ENCODE assay signal across 11 mouse cellular contexts in the genomic region with DNA sequence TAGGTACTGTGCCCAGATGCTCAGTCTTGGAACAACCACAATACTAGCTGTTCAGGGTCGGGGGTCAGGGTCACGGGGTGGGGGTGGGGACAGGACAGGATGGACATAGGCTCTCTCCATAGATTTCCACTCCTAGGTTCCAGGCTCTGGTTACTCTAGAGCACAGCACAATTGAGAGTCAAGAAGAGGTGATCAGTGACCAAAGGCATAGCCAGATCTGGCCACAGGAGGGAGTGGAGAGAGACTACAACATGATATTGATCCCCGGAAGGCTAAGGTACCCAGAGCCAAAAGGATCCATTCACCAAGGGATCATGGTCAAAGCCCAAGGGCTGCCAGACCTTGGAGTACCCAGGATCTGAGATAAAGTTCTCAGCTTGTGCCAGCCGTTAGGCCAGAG. TPM values are rescaled to one million over a fixed set of nuclear protein-coding genes. Genes with fewer than 3 reads are reported as not detected.
DNase-seq lines count a peak whose midpoint lies in the region; ATAC-seq and TF ChIP-seq lines count a peak whose summit lies in the region.
"Had no signal": no experiment of that assay in that cellular context is flagged by ENCODE, and none has a peak within 500 bp of the region (broad histone marks: within the 10 kb centered on the region; RNA-seq: fewer than 3 reads in every experiment).

No protein-coding gene starts in this region.

- peak overlapping the region; percentile 61; the same call in 1 of the 2 replicates for H3K4me3 ChIP-seq in embryonic facial prominence, embryonic 11.5 days (ENCODE audit: low read depth, low read length)
- H3K4me3 ChIP-seq in hindbrain, embryonic 14.5 days (replicated peaks; ENCODE audit: low read length), result peak overlapping the region; percentile 77; the same call in 1 of the 2 replicates
- peak overlapping the region; percentile 58; the same call in 1 of the 2 replicates for H3K4me3 ChIP-seq in midbrain, postnatal 0 days (ENCODE audit: low read depth, low read length)
- H3K4me3 ChIP-seq: liver, embryonic 15.5 days had no signal

- peak; percentile 3 for DNase-seq in layer of hippocampus, adult 11-12 months (ENCODE audit: low spot score)
- no peak for DNase-seq in layer of hippocampus, postnatal 25 days (ENCODE audit: extremely low spot score in 1 of 2, low spot score in 1 of 2)
- no peak for DNase-seq in embryonic facial prominence, embryonic 11.5 days (ENCODE audit: low spot score)
- DNase-seq in hindbrain, embryonic 14.5 days (ENCODE audit: low spot score), result no peak
- DNase-seq in midbrain, postnatal 0 days (ENCODE audit: low spot score), result no peak
- DNase-seq in lung, postnatal 10 days, result no peak
- DNase-seq: adrenal gland, postnatal 10 days; kidney, adult 18-20 months; layer of hippocampus, postnatal 36 days had no signal

- H3K9ac ChIP-seq in embryonic facial prominence, embryonic 11.5 days (replicated peaks; ENCODE audit: low read length), result no peak overlapping the region
- no peak overlapping the region for H3K9ac ChIP-seq in hindbrain, embryonic 14.5 days
- no peak overlapping the region for H3K9ac ChIP-seq in midbrain, postnatal 0 days (replicated peaks; ENCODE audit: low read length, poor library complexity, severe bottlenecking)
- H3K9ac ChIP-seq: liver, embryonic 15.5 days had no signal

- ATAC-seq in embryonic facial prominence, embryonic 11.5 days (replicated peaks; ENCODE audit: insufficient number of reproducible peaks, low FRiP score, low TSS enrichment, low read depth), result no peak
- no peak for ATAC-seq in hindbrain, embryonic 14.5 days (ENCODE audit: low FRiP score)
- no peak for ATAC-seq in midbrain, postnatal 0 days (ENCODE audit: low FRiP score)
- no peak for ATAC-seq in megakaryocyte-erythroid progenitor cell, adult 5-6 weeks (replicated peaks; ENCODE audit: low FRiP score, low TSS enrichment, poor library complexity, severe bottlenecking)

- no peak overlapping the region for H3K4me2 ChIP-seq in embryonic facial prominence, embryonic 11.5 days (ENCODE audit: low read depth, low read length)
- H3K4me2 ChIP-seq in hindbrain, embryonic 14.5 days (replicated peaks), result peak overlapping the region; percentile 98
- peak overlapping the region; percentile 96 for H3K4me2 ChIP-seq in midbrain, postnatal 0 days (ENCODE audit: low read depth, low read length, poor library complexity, severe bottlenecking)
- H3K4me2 ChIP-seq: liver, embryonic 15.5 days had no signal

- H3K36me3 ChIP-seq in embryonic facial prominence, embryonic 11.5 days (replicated peaks; ENCODE audit: control insufficient read depth, insufficient read depth, low read depth, low read length), result no peaks in the 10 kb centered on the region
- no peaks in the 10 kb centered on the region for H3K36me3 ChIP-seq in hindbrain, embryonic 14.5 days (replicated peaks; ENCODE audit: control insufficient read depth, insufficient read depth)
- no peaks in the 10 kb centered on the region for H3K36me3 ChIP-seq in midbrain, postnatal 0 days (ENCODE audit: insufficient read depth, low read length)
- H3K36me3 ChIP-seq: liver, embryonic 15.5 days had no signal

- peaks cover 8% of the 10 kb centered on the region for H3K4me1 ChIP-seq in embryonic facial prominence, embryonic 11.5 days (ENCODE audit: control insufficient read depth, insufficient read depth, low read length)
- peaks cover 20% of the 10 kb centered on the region for H3K4me1 ChIP-seq in hindbrain, embryonic 14.5 days (replicated peaks; ENCODE audit: control insufficient read depth, insufficient read depth, low read length)
- H3K4me1 ChIP-seq in midbrain, postnatal 0 days (ENCODE audit: insufficient read depth, low read length), result peaks cover 13% of the 10 kb centered on the region; the same call in 1 of the 2 replicates

- H3K27ac ChIP-seq in embryonic facial prominence, embryonic 11.5 days (replicated peaks; ENCODE audit: low read depth, low read length), result no peak overlapping the region
- H3K27ac ChIP-seq in hindbrain, embryonic 14.5 days, result no peak overlapping the region
- H3K27ac ChIP-seq in midbrain, postnatal 0 days (ENCODE audit: low read depth, low read length), result no peak overlapping the region
- H3K27ac ChIP-seq: liver, embryonic 15.5 days had no signal

- H3K27me3 ChIP-seq in embryonic facial prominence, embryonic 11.5 days (ENCODE audit: control insufficient read depth, insufficient read depth, low read length), result peaks cover 69% of the 10 kb centered on the region
- peaks cover 85% of the 10 kb centered on the region for H3K27me3 ChIP-seq in hindbrain, embryonic 14.5 days (ENCODE audit: control insufficient read depth, insufficient read depth, low read length)
- H3K27me3 ChIP-seq in midbrain, postnatal 0 days (ENCODE audit: insufficient read depth, low read length), result peaks cover 27% of the 10 kb centered on the region

- H3K9me3 ChIP-seq in embryonic facial prominence, embryonic 11.5 days (replicated peaks; ENCODE audit: control insufficient read depth, low read length), result no peaks in the 10 kb centered on the region
- H3K9me3 ChIP-seq in hindbrain, embryonic 14.5 days (ENCODE audit: control insufficient read depth, low read length), result no peaks in the 10 kb centered on the region
- H3K9me3 ChIP-seq in midbrain, postnatal 0 days (ENCODE audit: low read length), result no peaks in the 10 kb centered on the region
- H3K9me3 ChIP-seq: liver, embryonic 15.5 days had no signal

- 50% methylated on average over 4 of the region's 4 CpGs for WGBS in embryonic facial prominence, embryonic 11.5 days
- WGBS in hindbrain, embryonic 14.5 days, result 52% methylated on average over 4 of the region's 4 CpGs
- 49% methylated on average over 4 of the region's 4 CpGs for WGBS in midbrain, postnatal 0 days

- TF ChIP-seq CTCF in midbrain, postnatal 0 days (IDR thresholded peaks at IDR 0.05), result peak; percentile 39

RNA-seq across cellular contexts. Expression of gene Rtn4rl2, which starts 1.9 kb away (rescaled TPM):
- total RNA-seq in layer of hippocampus, postnatal 25 days (2021), result 10 to 100 TPM; 92.3 to 94.5 TPM
- polyA plus RNA-seq in embryonic facial prominence, embryonic 11.5 days (2014; fragmentation: Nextera tagmentation; extraction: Ambion mirVana), result 2.4 and 3.2 TPM in 2 replicates
- 3.8 and 4.5 TPM in 2 replicates for polyA plus RNA-seq in hindbrain, embryonic 14.5 days (2014; fragmentation: Nextera tagmentation; extraction: Ambion mirVana)
- 7.7 and 11.4 TPM in 2 replicates for total RNA-seq in midbrain, postnatal 0 days (2014; rRNA removed)
- 6.3 and 6.5 TPM in 2 replicates for polyA plus RNA-seq in midbrain, postnatal 0 days (2015; fragmentation: Nextera tagmentation; extraction: Ambion mirVana)
- total RNA-seq in megakaryocyte-erythroid progenitor cell, adult 5-6 weeks (2014; fragmentation: Nextera tagmentation), result not detected in 2 replicates
- total RNA-seq in megakaryocyte-erythroid progenitor cell, adult 5-6 weeks (2017), result not detected in 2 replicates

RNA-seq across cellular contexts. Expression of gene Slc43a1, which starts 46.0 kb away (rescaled TPM):
- total RNA-seq in layer of hippocampus, postnatal 25 days (2021), result under 1 TPM; 0.30 to 0.35 TPM
- 23.1 and 28.0 TPM in 2 replicates for polyA plus RNA-seq in embryonic facial prominence, embryonic 11.5 days (2014; fragmentation: Nextera tagmentation; extraction: Ambion mirVana)
- 1.5 and 1.6 TPM in 2 replicates for polyA plus RNA-seq in hindbrain, embryonic 14.5 days (2014; fragmentation: Nextera tagmentation; extraction: Ambion mirVana)
- 0.99 and 1.8 TPM in 2 replicates for total RNA-seq in midbrain, postnatal 0 days (2014; rRNA removed)
- polyA plus RNA-seq in midbrain, postnatal 0 days (2015; fragmentation: Nextera tagmentation; extraction: Ambion mirVana), result 0.34 and 0.46 TPM in 2 replicates
- 96.3 and 117 TPM in 2 replicates for total RNA-seq in megakaryocyte-erythroid progenitor cell, adult 5-6 weeks (2014; fragmentation: Nextera tagmentation)
- total RNA-seq in megakaryocyte-erythroid progenitor cell, adult 5-6 weeks (2017), result 40.1 and 70.3 TPM in 2 replicates

RNA-seq across cellular contexts. Expression of gene Slc43a3, which starts 51.8 kb away (rescaled TPM):
- total RNA-seq in layer of hippocampus, postnatal 25 days (2021), result under 1 TPM; 0.82 to 0.98 TPM
- polyA plus RNA-seq in embryonic facial prominence, embryonic 11.5 days (2014; fragmentation: Nextera tagmentation; extraction: Ambion mirVana), result 37.2 and 38.9 TPM in 2 replicates
- 4.8 and 4.9 TPM in 2 replicates for polyA plus RNA-seq in hindbrain, embryonic 14.5 days (2014; fragmentation: Nextera tagmentation; extraction: Ambion mirVana)
- 1.7 and 2.0 TPM in 2 replicates for total RNA-seq in midbrain, postnatal 0 days (2014; rRNA removed)
- 1.9 and 2.0 TPM in 2 replicates for polyA plus RNA-seq in midbrain, postnatal 0 days (2015; fragmentation: Nextera tagmentation; extraction: Ambion mirVana)
- 118 and 137 TPM in 2 replicates for total RNA-seq in megakaryocyte-erythroid progenitor cell, adult 5-6 weeks (2014; fragmentation: Nextera tagmentation)
- 65.3 and 108 TPM in 2 replicates for total RNA-seq in megakaryocyte-erythroid progenitor cell, adult 5-6 weeks (2017)

RNA-seq across cellular contexts. Expression of gene Timm10, which starts 57.8 kb away (rescaled TPM):
- 10 to 100 TPM; 58.0 to 60.3 TPM for total RNA-seq in layer of hippocampus, postnatal 25 days (2021)
- 45.9 and 50.0 TPM in 2 replicates for polyA plus RNA-seq in embryonic facial prominence, embryonic 11.5 days (2014; fragmentation: Nextera tagmentation; extraction: Ambion mirVana)
- 75.8 and 83.3 TPM in 2 replicates for polyA plus RNA-seq in hindbrain, embryonic 14.5 days (2014; fragmentation: Nextera tagmentation; extraction: Ambion mirVana)
- total RNA-seq in midbrain, postnatal 0 days (2014; rRNA removed), result 43.6 and 62.5 TPM in 2 replicates
- polyA plus RNA-seq in midbrain, postnatal 0 days (2015; fragmentation: Nextera tagmentation; extraction: Ambion mirVana), result 85.0 and 99.0 TPM in 2 replicates
- 91.6 and 94.6 TPM in 2 replicates for total RNA-seq in megakaryocyte-erythroid progenitor cell, adult 5-6 weeks (2014; fragmentation: Nextera tagmentation)
- total RNA-seq in megakaryocyte-erythroid progenitor cell, adult 5-6 weeks (2017), result 48.9 and 88.0 TPM in 2 replicates

Comparison
In these comparisons a context has a peak if more than half of its experiments do, and no peak if none do; other contexts are left out.
1. RNA of gene Slc43a1, which starts 46.0 kb away (total RNA-seq): 40.1 to 117 TPM in megakaryocyte-erythroid progenitor cell, adult 5-6 weeks; 0.99 to 1.8 TPM in midbrain, postnatal 0 days and 0.30 to 0.35 TPM in layer of hippocampus, postnatal 25 days; every median in the first group is over 10 times any median in the second.
2. RNA of gene Slc43a3, which starts 51.8 kb away (total RNA-seq): 65.3 to 137 TPM in megakaryocyte-erythroid progenitor cell, adult 5-6 weeks; 1.7 to 2.0 TPM in midbrain, postnatal 0 days and 0.82 to 0.98 TPM in layer of hippocampus, postnatal 25 days; every median in the first group is over 10 times any median in the second.
3. Peak in every context shown above with its lines, with median percentiles within 50 percentile points of each other: H3K4me3 ChIP-seq.